Mouse (Mus musculus): ENCODE results near the gene Evi2.

Evi2 gene

DNA sequence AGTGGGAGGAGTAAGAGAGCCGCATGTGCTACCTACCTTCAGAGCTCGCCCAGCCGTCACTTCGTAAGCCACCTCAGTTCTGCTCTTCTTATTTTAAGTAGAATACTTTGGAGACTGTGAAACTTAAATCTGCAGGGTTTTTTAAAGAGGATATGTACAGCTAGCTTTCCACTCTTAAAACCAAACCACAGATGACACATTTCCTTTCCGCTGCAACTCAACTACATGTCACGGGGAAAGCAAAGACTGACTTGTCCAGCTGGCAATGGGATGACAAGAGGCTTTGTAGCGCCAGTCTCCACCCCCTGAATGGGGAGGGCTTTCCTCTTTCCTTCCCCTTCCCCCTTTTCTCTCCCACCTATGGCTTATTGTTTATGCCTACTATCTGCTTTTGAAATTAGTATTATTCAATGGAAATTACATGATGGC is at the start of gene Evi2, which contains the start of gene Evi2a:
Evi2 (minus strand) TSS at position 257 of the 429 bp plus-strand sequence.
Evi2a (minus strand) TSS at position 277 of the 429 bp plus-strand sequence.
- DNase-seq (ENCODE audit: low read depth in 2 of 2, low spot score in 2 of 2) = peak; percentile 60 to 69

DNA sequence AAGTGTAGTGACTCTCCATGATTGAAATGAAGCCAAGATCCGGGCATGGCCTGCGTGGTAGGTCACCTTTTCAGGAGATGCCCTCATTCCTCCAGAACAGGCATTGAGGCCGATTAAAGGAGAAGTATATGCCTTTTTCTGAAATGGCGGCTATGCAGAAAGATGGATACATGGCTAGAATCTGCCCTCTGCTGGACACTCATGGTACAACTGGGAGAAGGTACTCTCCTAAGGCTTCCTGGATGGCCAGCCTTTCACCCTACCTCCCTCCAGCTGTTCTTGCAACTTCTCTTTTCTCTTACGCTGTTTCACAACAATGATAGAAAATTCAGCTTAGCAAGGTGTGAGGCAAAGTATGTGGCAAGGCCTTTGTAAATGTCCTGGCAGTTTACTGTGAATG is 47.4 kb upstream of the Evi2 start:
- DNase-seq (ENCODE audit: low read depth in 2 of 2, low spot score in 2 of 2) = peak; percentile 76 to 86

GRCm38 (mm10) chr11:79575383-79576073 is 45.1 kb upstream of the Evi2 start:
- no peak for DNase-seq (ENCODE audit: low read depth in 2 of 2, low spot score in 2 of 2)

- no peak for DNase-seq (ENCODE audit: low read depth in 2 of 2, low spot score in 2 of 2)
Observed at GRCm38 (mm10) chr11:79573836-79574235, 43.4 kb upstream of the Evi2 start.

- no peak for DNase-seq (ENCODE audit: low read depth in 2 of 2, low spot score in 2 of 2)
Observed at GRCm38 (mm10) chr11:79570319-79570718, 39.9 kb upstream of the Evi2 start.

DNA sequence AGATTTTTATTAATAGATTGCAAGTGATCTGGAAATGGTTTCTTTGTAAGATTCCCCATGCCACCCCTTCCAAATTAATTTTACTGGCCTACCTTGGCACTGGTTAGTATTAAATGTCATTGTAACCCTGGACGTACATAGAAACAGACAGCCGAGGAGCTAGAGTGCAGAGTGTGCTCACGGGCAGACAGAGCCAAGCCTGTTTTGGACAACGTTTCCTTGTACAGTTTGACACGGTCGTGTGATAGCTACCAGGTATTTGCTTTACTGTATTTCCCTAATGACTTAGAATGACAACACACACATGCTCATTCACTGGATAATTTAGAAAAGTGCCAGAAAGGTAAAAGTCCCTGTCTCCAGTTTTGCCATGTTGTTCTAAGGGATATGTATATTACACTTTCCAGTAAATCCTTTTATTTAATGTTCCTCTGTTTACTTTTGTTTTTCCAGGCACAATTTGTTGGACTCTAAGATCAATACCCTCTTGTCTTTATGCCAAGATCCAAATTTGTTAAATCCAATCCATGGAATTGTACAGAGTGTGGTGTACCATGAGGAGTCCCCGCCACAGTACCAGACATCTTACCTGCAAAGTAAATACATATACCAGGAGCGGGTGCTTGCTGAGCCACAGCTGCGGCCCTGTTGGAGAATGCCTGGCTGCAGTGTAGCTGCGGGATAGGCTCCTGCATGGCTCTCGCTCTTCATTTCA is 38.0 kb upstream of the Evi2 start:
- no peak for DNase-seq (ENCODE audit: low read depth in 2 of 2, low spot score in 2 of 2)

DNA sequence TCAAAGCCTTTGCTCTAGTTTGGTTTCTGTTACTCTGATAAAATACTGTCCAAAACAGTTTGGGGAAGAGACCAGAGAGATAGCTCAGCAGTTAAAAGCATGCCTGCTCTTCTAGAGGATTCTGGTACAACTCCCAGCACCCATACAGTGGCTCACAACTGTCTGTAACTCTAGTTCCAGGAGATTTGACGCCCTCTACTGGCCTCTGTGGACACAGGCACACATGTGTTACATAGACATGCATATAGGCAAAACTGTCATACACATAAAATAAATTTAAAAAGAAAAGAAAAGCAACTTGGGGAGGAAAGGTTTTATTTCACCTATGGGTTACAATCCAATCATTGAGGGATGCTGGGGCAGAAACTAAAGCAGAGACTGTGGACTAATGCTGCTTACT is 36.6 kb upstream of the Evi2 start:
- no peak for DNase-seq (ENCODE audit: low read depth in 2 of 2, low spot score in 2 of 2)

- DNase-seq (ENCODE audit: low read depth in 2 of 2, low spot score in 2 of 2) = no peak
Observed at GRCm38 (mm10) chr11:79563493-79563892, 33.1 kb upstream of the Evi2 start.

GRCm38 (mm10) chr11:79560536-79560935 is 30.1 kb upstream of the Evi2 start:
- DNase-seq (ENCODE audit: low read depth in 2 of 2, low spot score in 2 of 2) = no peak

DNA sequence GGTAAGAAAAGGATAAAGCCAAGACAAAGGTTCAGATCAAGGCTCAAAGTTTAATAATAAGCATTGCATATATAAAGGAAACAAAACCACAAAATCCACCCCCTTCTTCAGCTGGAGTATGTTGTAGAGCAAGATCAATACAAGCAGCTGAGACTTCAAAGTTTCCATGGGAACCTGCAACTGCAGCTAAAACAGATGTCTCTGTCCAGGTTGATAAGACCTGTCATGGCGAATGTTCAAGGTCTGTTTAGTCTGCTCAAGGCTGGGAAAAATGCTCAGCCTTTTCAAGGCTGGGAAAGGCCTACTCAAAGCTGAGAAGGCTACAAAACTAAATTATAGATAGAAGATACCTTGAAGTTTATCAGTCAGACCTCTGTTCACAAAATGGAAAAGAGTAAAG is 22.2 kb upstream of the Evi2 start:
- no peak for DNase-seq (ENCODE audit: low read depth in 2 of 2, low spot score in 2 of 2)

DNA sequence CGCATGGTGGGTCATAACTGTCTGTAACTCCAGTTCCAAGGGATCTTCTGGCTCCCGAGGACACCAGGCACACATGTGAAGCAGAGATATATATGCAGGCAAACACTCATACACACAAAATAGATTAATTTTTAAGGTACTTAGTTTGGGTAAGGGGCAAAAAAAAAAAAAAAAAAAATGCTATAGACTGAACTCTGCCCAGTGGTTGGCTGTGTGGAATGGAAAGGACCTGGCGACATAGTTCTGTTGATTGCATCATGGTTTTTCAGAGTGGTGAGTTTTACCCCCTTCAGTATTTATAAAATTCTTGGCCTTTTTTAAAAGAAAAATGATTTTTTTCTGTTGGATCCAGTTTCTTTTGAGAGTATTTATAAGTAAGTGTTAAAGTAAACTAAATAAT is 5.9 kb upstream of the Evi2 start:
- DNase-seq (ENCODE audit: low read depth in 2 of 2, low spot score in 2 of 2) = no peak

DNA sequence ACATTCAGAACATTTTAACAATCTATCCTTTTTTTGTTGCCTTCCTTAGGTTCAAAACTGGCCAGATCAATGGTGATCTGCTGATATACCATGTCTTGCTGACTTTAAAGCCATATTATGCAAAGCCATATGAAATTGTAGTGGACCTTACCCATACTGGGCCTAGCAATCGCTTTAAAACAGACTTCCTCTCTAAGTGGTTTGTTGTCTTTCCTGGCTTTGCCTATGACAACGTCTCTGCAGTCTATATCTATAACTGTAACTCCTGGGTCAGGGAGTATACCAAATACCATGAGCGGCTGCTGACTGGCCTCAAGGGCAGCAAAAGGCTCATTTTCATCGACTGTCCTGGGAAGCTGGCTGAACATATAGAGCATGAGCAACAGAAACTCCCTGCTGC is 5.2 kb upstream of the Evi2 start:
- no peak for DNase-seq (ENCODE audit: low read depth in 2 of 2, low spot score in 2 of 2)

DNA sequence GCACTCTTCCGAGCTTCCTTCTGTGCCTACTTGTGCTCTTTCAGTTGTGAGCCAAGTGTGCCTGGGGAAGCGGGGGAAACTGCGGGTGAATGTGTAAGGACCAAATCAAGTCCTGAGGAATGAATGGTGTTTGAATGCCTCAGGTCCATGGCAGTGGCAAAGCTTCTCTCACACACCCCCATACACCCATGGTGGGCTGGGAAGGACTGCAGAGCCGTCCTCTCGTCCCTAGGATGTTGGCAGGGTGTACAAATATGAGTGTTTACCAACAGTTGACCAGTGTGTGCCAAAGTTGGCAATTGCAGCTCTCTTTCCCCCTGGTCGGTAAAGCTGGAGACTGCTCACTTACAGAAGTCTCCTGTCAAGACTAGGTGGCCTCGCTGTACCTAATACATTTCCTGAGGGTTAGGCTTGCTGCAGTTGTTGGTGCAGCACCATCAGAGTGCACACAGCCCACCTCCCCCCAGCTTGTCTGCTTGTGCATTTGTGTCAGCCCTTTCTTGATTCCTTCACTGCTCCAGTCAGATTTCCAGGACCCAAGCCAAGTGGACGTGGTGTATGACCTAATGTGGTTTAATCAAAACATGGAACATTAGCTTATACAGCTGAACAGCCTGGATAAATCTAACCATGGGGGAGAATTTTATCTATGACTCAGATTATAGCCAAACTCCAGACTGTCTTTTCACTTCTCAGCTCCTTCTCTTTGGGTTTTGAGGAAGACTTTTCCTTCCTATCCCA is 3.7 kb upstream of the Evi2 start:
- no peak for DNase-seq (ENCODE audit: low read depth in 2 of 2, low spot score in 2 of 2)

DNA sequence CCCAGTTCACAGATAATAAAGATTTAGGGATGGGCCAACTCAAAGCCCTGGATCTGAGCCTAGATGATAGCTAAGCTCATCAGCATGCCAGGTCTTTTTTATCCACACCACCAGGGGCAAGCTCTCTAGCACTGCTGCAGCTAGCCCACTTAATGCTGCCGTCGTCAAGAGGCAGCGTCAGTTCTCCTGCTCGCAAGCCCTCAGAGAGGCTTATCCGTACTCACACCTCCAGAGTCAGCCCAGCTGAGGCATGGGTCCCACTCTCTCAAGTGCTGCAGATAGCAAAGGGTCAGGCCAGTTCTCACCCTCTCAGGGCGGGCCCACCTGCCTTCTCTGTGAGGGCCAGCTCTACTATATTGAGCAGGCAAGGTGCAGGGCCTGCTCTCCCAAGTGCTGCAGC is 2.9 kb upstream of the Evi2 start:
- DNase-seq (ENCODE audit: low read depth in 2 of 2, low spot score in 2 of 2) = no peak

GRCm38 (mm10) chr11:79531485-79531884 is 1.1 kb upstream of the Evi2 start:
- DNase-seq (ENCODE audit: low read depth in 2 of 2, low spot score in 2 of 2) = no peak

DNA sequence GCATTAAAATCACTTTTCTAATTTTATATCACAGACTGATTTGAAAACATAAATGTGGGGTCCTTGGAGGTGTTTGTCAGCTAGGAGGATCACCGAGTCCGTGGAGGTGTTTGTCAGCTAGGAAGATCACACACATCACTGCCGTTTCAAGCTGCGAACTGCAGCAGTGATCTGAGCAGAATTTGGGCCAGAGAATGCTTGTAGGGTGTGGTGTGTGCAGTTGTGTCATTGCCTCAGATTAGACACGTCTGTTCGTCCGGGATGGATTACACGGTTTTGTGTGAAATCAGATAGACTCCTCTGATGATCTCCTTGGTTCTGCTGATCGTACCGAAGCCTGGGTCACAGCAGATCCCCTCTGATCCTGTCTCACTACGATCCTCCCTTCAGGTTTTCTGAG is 385 bp upstream of the Evi2 start:
- DNase-seq (ENCODE audit: low read depth in 2 of 2, low spot score in 2 of 2) = peak; percentile 22 to 28

GRCm38 (mm10) chr11:79529736-79530135 is 653 bp downstream of the Evi2 start:
- no peak for DNase-seq (ENCODE audit: low read depth in 2 of 2, low spot score in 2 of 2)

- DNase-seq (ENCODE audit: low read depth in 2 of 2, low spot score in 2 of 2) = no peak
Observed at GRCm38 (mm10) chr11:79529226-79529625, 1.2 kb downstream of the Evi2 start.

GRCm38 (mm10) chr11:79528601-79529000 is 1.8 kb downstream of the Evi2 start:
- DNase-seq (ENCODE audit: low read depth in 2 of 2, low spot score in 2 of 2) = no peak

DNA sequence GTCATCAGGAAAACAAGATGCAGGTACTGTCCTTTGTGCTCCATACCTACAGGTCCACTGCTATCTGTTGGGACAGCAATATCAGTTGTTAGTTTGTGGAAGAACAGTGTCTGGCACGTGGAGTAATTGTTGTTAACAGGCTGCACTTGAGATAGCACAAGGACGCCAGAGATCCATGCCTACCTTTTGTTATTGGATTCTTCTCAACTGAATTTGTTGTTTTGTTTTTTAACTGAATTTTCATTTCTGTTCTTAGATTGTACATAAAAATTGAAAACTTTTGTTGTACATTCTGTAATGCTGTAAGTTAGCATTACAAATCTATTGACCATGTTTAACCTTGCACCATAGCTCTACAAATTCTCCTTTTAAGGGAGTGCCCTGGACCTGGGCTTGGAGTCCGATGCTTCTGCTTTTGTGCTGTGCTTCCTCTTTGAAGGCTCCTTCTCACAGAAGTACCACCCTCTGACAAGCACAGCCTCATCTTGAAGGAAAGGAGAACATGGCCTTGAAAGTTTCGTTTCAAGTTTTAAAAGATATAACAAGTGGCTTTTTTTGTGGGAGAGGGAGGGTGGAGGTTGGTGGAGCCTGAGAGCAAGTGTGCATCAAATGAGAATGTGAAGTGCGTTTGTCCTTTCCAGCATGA is 2.5 kb downstream of the Evi2 start:
- peak in 1 of 2 experiments; percentile 28 for DNase-seq (ENCODE audit: low read depth in 2 of 2, low spot score in 2 of 2)

DNA sequence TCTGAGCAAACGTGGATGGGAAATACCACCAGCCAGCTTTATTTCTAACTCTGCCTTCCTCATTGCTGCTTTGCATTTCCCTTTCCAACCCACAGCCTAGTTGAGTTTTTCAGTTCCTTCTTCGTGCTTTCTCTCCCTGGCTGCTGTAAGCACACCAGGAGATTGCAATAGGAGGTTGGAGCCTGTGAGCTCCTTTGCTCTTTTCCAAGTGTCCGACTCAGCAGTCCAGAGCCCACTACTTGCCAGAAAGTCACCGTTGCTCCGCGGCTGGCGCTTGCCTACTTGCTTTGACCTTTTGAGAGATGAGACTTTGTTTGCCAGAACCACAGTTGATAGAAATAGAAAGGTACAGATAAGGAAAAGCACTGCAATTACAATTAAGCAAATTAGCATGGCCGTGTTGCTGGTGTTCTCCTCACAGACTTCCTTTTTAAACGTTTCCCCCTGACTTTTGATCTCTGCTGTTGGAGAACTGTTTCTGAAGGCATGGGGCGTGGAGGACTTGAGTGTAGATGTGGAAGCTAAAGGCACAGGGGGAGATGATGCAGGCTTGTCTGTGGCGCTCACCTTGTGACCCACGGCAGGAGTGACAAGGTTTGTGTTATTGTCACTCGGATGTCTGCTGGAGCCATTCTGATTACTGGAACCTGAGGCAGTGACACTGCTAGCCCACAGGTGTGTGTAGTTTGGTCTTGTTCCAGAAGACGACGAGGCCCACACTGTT is 3.2 kb downstream of the Evi2 start:
- no peak for DNase-seq (ENCODE audit: low read depth in 2 of 2, low spot score in 2 of 2)

Data from CD8-positive naive resting alpha-beta T cell, adult 2 months (primary cell).